Mouse (Mus musculus): ENCODE results near the gene Htra1. TPM values are rescaled to one million over a fixed set of nuclear protein-coding genes. Genes with fewer than 3 reads are reported as not detected.

The Htra1 gene
- polyA plus RNA-seq, 1 experiment from 2014 or later, result 38.7 TPM

DNA sequence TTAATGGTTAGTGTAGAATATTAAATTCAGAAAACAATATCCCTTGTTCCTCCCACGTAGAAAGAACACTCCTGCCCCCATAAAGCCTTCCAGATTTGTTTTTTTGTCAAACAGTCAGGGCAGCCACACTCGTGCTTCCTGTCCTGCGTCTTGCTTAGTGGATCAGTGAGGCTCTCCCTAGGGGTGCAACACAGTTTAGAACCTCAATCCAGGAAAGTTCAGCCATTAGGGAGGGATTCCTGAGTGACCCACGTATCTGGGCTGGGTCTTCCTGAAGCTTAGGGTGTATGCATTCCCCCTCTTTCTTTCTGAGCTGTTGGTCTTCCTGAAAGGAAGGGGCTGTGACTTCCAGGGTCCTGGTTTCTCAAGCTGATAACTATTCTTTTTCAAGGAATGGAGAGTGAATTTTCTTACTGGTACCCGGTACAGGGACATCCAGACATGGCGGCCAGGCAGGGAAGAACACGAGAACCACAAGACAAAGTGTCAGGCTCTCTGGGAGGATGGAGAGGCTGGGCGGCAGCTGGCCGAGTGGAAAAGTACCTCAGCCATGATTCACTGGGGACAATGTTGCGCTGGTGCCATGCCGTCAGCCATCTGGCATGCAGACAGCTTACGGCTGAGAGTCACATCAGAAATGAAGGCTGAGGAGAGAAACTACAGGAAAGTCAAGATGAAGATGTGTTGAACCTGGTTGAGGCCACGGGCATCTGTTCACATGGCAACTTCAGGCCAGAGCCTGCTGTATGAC, 12.8 kb upstream of the Htra1 start:
- 67% methylated on average over 13 of the region's 13 CpGs for WGBS (ENCODE audit: insufficient replicate concordance)
- Histone ChIP-seq H3K4me3 (ENCODE audit: low read depth, low read length) (no peak overlapping the region), H3K27me3 (ENCODE audit: control insufficient read depth, insufficient read depth, low read length) (no peaks in the 10 kb centered on the region), H3K4me1 (ENCODE audit: control insufficient read depth, insufficient read depth, low read length) (no peaks in the 10 kb centered on the region), H3K27ac (ENCODE audit: low read depth, low read length) (no peak overlapping the region), H3K4me2 (no peak overlapping the region), H3K9me3 (replicated peaks; ENCODE audit: control insufficient read depth, low read length) (no peaks in the 10 kb centered on the region), H3K9ac (ENCODE audit: low read depth, low read length) (no peak overlapping the region), H3K36me3 (ENCODE audit: control insufficient read depth, insufficient read depth, low read length) (no peaks in the 10 kb centered on the region)
- no peak for ATAC-seq (replicated peaks; ENCODE audit: insufficient number of reproducible peaks, low FRiP score, low TSS enrichment)

- Histone ChIP-seq H3K36me3 (ENCODE audit: control insufficient read depth, insufficient read depth, low read length) (no peaks in the 10 kb centered on the region), H3K4me3 (ENCODE audit: low read depth, low read length) (no peak overlapping the region), H3K4me2 (no peak overlapping the region), H3K9ac (ENCODE audit: low read depth, low read length) (no peak overlapping the region), H3K9me3 (replicated peaks; ENCODE audit: control insufficient read depth, low read length) (peaks cover 4% of the 10 kb centered on the region), H3K27ac (ENCODE audit: low read depth, low read length) (no peak overlapping the region), H3K27me3 (ENCODE audit: control insufficient read depth, insufficient read depth, low read length) (peaks cover 21% of the 10 kb centered on the region), H3K4me1 (ENCODE audit: control insufficient read depth, insufficient read depth, low read length) (peaks cover 4% of the 10 kb centered on the region; the same call in 1 of the 2 replicates)
- ATAC-seq (replicated peaks; ENCODE audit: insufficient number of reproducible peaks, low FRiP score, low TSS enrichment), result no peak
- WGBS (ENCODE audit: insufficient replicate concordance), result 55% methylated on average over 3 of the region's 3 CpGs
Measured at GRCm38 (mm10) chr7:130930401-130930800, 5.5 kb upstream of the Htra1 start.

DNA sequence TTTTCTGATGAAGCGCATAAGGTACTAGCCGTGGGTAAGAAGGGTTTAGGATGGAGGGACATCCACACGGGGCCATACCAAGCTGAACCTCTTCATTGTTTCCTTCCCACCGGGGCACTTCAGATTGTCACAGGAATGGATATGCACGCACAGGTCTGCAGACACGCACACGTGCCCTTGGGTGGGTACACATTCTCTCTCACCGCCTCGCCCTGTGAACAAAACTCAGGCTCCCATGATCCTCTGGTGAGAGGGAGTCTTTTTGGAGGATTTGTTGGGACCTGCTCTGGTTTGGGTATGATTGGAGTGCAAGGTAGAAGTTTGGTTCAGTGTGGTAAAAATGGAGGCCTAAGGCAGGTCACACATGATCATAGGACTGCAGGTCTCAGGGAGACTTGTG, 3.0 kb upstream of the Htra1 start:
- H3K27me3 ChIP-seq (ENCODE audit: control insufficient read depth, insufficient read depth, low read length), result peaks cover 46% of the 10 kb centered on the region
- ATAC-seq (replicated peaks; ENCODE audit: insufficient number of reproducible peaks, low FRiP score, low TSS enrichment), result no peak

DNA sequence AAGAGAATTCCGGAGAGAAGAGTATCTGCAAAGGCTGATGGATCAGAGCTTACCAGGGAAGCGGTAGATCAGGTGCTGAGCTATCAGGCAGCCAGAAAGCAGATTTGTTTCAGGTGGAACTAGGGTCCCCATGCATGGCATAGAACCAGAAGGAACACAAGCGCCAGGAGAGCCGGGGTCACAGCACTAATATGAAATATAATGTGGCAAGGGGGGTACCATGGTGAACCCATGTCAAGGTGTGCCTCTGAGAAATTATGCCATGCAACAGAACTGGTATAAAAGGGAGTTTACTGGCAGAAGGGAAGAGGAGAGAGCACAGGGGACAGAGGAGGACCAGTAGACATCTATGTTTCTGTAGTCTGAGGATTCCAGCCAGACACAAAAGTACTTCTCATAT, 1.3 kb upstream of the Htra1 start:
- Histone ChIP-seq H3K9me3 (replicated peaks; ENCODE audit: control insufficient read depth, low read length) (peaks cover 4% of the 10 kb centered on the region), H3K9ac (ENCODE audit: low read depth, low read length) (no peak overlapping the region), H3K27ac (ENCODE audit: low read depth, low read length) (no peak overlapping the region), H3K4me2 (no peak overlapping the region), H3K4me3 (ENCODE audit: low read depth, low read length) (no peak overlapping the region), H3K27me3 (ENCODE audit: control insufficient read depth, insufficient read depth, low read length) (peaks cover 51% of the 10 kb centered on the region), H3K4me1 (ENCODE audit: control insufficient read depth, insufficient read depth, low read length) (peaks cover 15% of the 10 kb centered on the region), H3K36me3 (ENCODE audit: control insufficient read depth, insufficient read depth, low read length) (no peaks in the 10 kb centered on the region)
- 70% methylated on average over 4 of the region's 4 CpGs for WGBS (ENCODE audit: insufficient replicate concordance)
- no peak for ATAC-seq (replicated peaks; ENCODE audit: insufficient number of reproducible peaks, low FRiP score, low TSS enrichment)

More for the DNA sequence above, 3.0 kb upstream of the Htra1 start:
- Histone ChIP-seq H3K9ac (ENCODE audit: low read depth, low read length) (no peak overlapping the region), H3K36me3 (ENCODE audit: control insufficient read depth, insufficient read depth, low read length) (no peaks in the 10 kb centered on the region), H3K27ac (ENCODE audit: low read depth, low read length) (no peak overlapping the region), H3K4me2 (no peak overlapping the region), H3K4me1 (ENCODE audit: control insufficient read depth, insufficient read depth, low read length) (peaks cover 15% of the 10 kb centered on the region), H3K9me3 (replicated peaks; ENCODE audit: control insufficient read depth, low read length) (peaks cover 4% of the 10 kb centered on the region), H3K4me3 (ENCODE audit: low read depth, low read length) (no peak overlapping the region)
- WGBS (ENCODE audit: insufficient replicate concordance), result 76% methylated on average over 9 of the region's 9 CpGs

DNA sequence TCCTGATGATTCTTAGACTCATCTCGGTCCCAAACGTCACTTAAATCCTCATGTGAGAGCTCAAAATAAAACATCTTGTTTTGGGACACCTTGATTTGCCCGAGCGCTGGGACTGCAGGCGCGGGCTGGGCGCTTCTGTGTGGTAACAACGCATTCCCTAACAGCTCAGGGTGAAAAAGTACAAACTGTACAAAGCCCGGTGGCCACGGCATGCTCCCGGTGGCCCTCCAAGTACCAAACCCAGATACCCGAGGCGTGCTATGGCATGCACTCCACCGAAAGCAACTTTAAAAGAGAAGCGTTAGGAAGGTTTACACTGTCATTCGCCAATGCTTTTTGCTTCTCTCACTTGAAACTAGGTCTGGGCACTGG, 504 bp upstream of the Htra1 start:
- peaks cover 4% of the 10 kb centered on the region for H3K9me3 ChIP-seq (replicated peaks; ENCODE audit: control insufficient read depth, low read length)
- H3K27ac ChIP-seq (ENCODE audit: low read depth, low read length), result no peak overlapping the region
- peak overlapping the region; percentile 92 for H3K4me2 ChIP-seq
- H3K4me1 ChIP-seq (ENCODE audit: control insufficient read depth, insufficient read depth, low read length), result peaks cover 18% of the 10 kb centered on the region
- H3K36me3 ChIP-seq (ENCODE audit: control insufficient read depth, insufficient read depth, low read length), result no peaks in the 10 kb centered on the region
- H3K9ac ChIP-seq (ENCODE audit: low read depth, low read length), result peak overlapping the region; percentile 56
- no peak for ATAC-seq (replicated peaks; ENCODE audit: insufficient number of reproducible peaks, low FRiP score, low TSS enrichment)
- peaks cover 51% of the 10 kb centered on the region for H3K27me3 ChIP-seq (ENCODE audit: control insufficient read depth, insufficient read depth, low read length)
- 7% methylated on average over 16 of the region's 16 CpGs for whole genome bisulfite sequencing (ENCODE audit: insufficient replicate concordance)
- peak overlapping the region; percentile 55 for H3K4me3 ChIP-seq (ENCODE audit: low read depth, low read length)

DNA sequence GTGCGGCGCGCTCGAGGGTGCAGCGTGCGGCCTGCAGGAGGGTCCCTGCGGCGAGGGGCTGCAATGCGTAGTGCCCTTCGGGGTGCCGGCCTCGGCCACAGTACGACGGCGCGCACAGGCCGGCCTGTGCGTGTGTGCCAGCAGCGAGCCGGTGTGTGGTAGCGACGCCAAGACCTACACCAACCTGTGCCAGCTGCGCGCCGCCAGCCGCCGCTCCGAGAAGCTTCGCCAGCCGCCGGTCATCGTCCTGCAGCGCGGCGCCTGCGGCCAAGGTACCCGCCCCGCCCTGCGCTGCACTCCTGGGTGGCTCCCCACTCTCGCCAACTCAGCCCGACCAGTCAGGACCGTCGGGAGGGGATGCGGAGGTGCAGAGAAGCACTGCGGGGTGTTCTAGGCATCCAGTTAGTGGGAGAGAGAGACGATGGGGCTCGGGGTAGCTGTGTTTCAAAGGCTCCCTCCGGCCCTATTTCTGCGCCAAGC, 601 bp downstream of the Htra1 start:
- under 1% methylated on average over 49 of the region's 49 CpGs for WGBS (ENCODE audit: insufficient replicate concordance)
- H3K4me2 ChIP-seq, result peak overlapping the region; percentile 92
- H3K27ac ChIP-seq (ENCODE audit: low read depth, low read length), result no peak overlapping the region
- no peaks in the 10 kb centered on the region for H3K36me3 ChIP-seq (ENCODE audit: control insufficient read depth, insufficient read depth, low read length)
- peaks cover 18% of the 10 kb centered on the region for H3K4me1 ChIP-seq (ENCODE audit: control insufficient read depth, insufficient read depth, low read length)
- ATAC-seq (replicated peaks; ENCODE audit: insufficient number of reproducible peaks, low FRiP score, low TSS enrichment), result peak; percentile 28; the same call in 1 of the 2 replicates
- H3K9me3 ChIP-seq (replicated peaks; ENCODE audit: control insufficient read depth, low read length), result peaks cover 4% of the 10 kb centered on the region
- peaks cover 51% of the 10 kb centered on the region for H3K27me3 ChIP-seq (ENCODE audit: control insufficient read depth, insufficient read depth, low read length)
- peak overlapping the region; percentile 55 for H3K4me3 ChIP-seq (ENCODE audit: low read depth, low read length)
- H3K9ac ChIP-seq (ENCODE audit: low read depth, low read length), result peak overlapping the region; percentile 66

DNA sequence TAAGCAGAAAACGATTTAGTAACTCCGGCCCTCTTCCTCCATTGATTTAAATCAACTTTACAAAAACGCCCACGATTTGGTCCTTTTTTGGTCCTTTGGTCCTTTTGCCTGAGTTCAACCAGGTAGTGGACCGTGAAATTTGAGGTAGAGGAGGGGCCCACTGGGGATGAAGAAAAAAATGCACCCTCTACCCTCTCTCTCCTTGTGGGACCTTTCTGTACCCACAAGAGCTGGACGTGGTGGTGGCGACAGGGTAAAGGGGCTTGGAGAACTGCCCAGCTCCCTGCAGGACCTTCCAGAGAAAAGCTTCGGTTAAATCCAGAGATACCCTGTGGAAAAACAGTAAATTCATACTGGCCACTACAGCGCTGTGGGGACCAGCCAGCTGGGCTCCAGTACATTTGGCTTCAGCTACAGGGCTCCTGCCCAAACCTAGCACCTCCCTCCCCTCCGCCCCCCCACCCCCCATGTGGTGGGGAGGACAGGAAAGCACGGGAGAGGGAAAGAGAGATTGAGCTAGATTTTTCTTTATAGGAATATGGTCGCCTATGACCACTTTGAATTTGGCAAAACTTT, 1.4 kb downstream of the Htra1 start:
- Histone ChIP-seq H3K4me3 (ENCODE audit: low read depth, low read length) (peak overlapping the region; percentile 55), H3K4me2 (peak overlapping the region; percentile 92), H3K9ac (ENCODE audit: low read depth, low read length) (peak overlapping the region; percentile 66; the same call in 1 of the 2 replicates), H3K36me3 (ENCODE audit: control insufficient read depth, insufficient read depth, low read length) (no peaks in the 10 kb centered on the region), H3K4me1 (ENCODE audit: control insufficient read depth, insufficient read depth, low read length) (peaks cover 18% of the 10 kb centered on the region), H3K27ac (ENCODE audit: low read depth, low read length) (no peak overlapping the region), H3K27me3 (ENCODE audit: control insufficient read depth, insufficient read depth, low read length) (peaks cover 51% of the 10 kb centered on the region), H3K9me3 (replicated peaks; ENCODE audit: control insufficient read depth, low read length) (no peaks in the 10 kb centered on the region)
- no peak for ATAC-seq (replicated peaks; ENCODE audit: insufficient number of reproducible peaks, low FRiP score, low TSS enrichment)
- 18% methylated on average over 12 of the region's 12 CpGs for WGBS (ENCODE audit: insufficient replicate concordance)

DNA sequence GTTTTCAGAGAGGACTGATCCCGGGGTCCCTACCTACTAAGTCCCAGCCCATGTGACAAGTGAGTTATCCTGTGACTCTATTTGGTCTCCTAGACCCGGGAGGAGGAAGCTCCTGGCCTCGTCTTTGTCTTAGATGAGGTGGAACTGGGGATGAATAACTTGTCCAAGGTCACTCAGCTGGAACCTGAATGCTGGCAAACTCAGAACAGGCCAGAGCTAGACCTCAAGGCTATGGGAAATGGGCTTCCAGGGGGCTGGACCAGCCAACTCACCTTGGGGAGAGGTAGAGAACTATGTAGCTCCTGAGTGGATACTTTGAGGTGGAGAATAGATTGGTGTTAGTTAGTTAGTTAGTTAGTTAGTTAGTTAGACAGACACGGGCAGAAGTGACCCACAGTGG, 2.1 kb downstream of the Htra1 start:
- Histone ChIP-seq H3K4me2 (no peak overlapping the region), H3K27ac (ENCODE audit: low read depth, low read length) (no peak overlapping the region), H3K4me1 (ENCODE audit: control insufficient read depth, insufficient read depth, low read length) (peaks cover 18% of the 10 kb centered on the region), H3K36me3 (ENCODE audit: control insufficient read depth, insufficient read depth, low read length) (no peaks in the 10 kb centered on the region), H3K9me3 (replicated peaks; ENCODE audit: control insufficient read depth, low read length) (no peaks in the 10 kb centered on the region), H3K9ac (ENCODE audit: low read depth, low read length) (no peak overlapping the region), H3K4me3 (ENCODE audit: low read depth, low read length) (no peak overlapping the region), H3K27me3 (ENCODE audit: control insufficient read depth, insufficient read depth, low read length) (peaks cover 47% of the 10 kb centered on the region)
- no peak for ATAC-seq (replicated peaks; ENCODE audit: insufficient number of reproducible peaks, low FRiP score, low TSS enrichment)
- 60% methylated on average over 4 of the region's 4 CpGs for WGBS (ENCODE audit: insufficient replicate concordance)

Data from heart, embryonic 11.5 days (tissue).